Mouse (Mus musculus) erythroblast, embryonic 14.5 days (primary cell): ENCODE measurements around the gene Trmt10b.

ENCODE experiments used
- GATA1 ChIP-seq: IDR thresholded peaks from 2 replicates; pipeline ENCODE4 v1.6.1; 2012; ENCODE audit warnings: low read length, inconsistent platforms, mixed read lengths
- TAL1 ChIP-seq: IDR thresholded peaks from 3 replicates; pipeline ENCODE4 v1.6.1; 2012; ENCODE audit warnings: low read length, inconsistent platforms, mixed read lengths

GRCm38 (mm10) chr4:45286318-45286717 is 10.6 kb upstream of the Trmt10b start:
- no peak for TF ChIP-seq TAL1
- TF ChIP-seq GATA1, result no peak
